Mouse (Mus musculus): Measurements from ENCODE around the gene Pnmal2. TPM values are rescaled to one million over a fixed set of nuclear protein-coding genes. Genes with fewer than 3 reads are reported as not detected.
"Not testable (repeated sequence)": the region's sequence is repeated elsewhere in the genome, so short reads cannot be mapped to it uniquely, and the experiment has no call there.

Gene Pnmal2
- polyA plus RNA-seq, 1 experiment from 2014 or later, result 0.06 TPM

GRCm38 (mm10) chr7:16949908-16950841 lies 5.7 kb downstream of the Pnmal2 start:
- no peak overlapping the region for H3K27ac ChIP-seq (ENCODE audit: low read depth)
- H3K36me3 ChIP-seq (replicated peaks; ENCODE audit: insufficient read depth, low read length), result no peaks in the 10 kb centered on the region
- DNase-seq (peak; percentile 80), ATAC-seq (peak; percentile 62; the same call in 1 of the 2 replicates)
- no peak for TF ChIP-seq EP300 (IDR thresholded peaks at IDR 0.05; ENCODE audit: low read depth)
- TF ChIP-seq CTCF (IDR thresholded peaks at IDR 0.05; ENCODE audit: low read depth), result peak; percentile 93
- peaks cover 49% of the 10 kb centered on the region for H3K27me3 ChIP-seq (ENCODE audit: insufficient read depth, low read length)
- H3K4me2 ChIP-seq (ENCODE audit: low read depth, low read length), result peak overlapping the region; percentile 61
- H3K4me1 ChIP-seq (ENCODE audit: insufficient read depth), result peaks cover 11% of the 10 kb centered on the region
- H3K9ac ChIP-seq (replicated peaks), result no peak overlapping the region
- WGBS (ENCODE audit: insufficient replicate concordance), result 11% methylated on average over 29 of the region's 29 CpGs
- peak overlapping the region; percentile 15; the same call in 1 of the 2 replicates for H3K4me3 ChIP-seq (ENCODE audit: low read depth, low read length)
- H3K9me3 ChIP-seq (ENCODE audit: low read length), result no peaks in the 10 kb centered on the region

GRCm38 (mm10) chr7:16950861-16951635 lies 6.6 kb downstream of the Pnmal2 start:
- Histone ChIP-seq H3K4me1 (ENCODE audit: insufficient read depth) (peaks cover 11% of the 10 kb centered on the region), H3K4me3 (ENCODE audit: low read depth, low read length) (no peak overlapping the region), H3K27ac (ENCODE audit: low read depth) (no peak overlapping the region), H3K4me2 (ENCODE audit: low read depth, low read length) (no peak overlapping the region), H3K9me3 (ENCODE audit: low read length) (no peaks in the 10 kb centered on the region), H3K36me3 (replicated peaks; ENCODE audit: insufficient read depth, low read length) (no peaks in the 10 kb centered on the region), H3K27me3 (ENCODE audit: insufficient read depth, low read length) (peaks cover 40% of the 10 kb centered on the region), H3K9ac (replicated peaks) (no peak overlapping the region)
- WGBS (ENCODE audit: insufficient replicate concordance), result 23% methylated on average over 18 of the region's 18 CpGs
- ATAC-seq (peak; percentile 81), DNase-seq (peak; percentile 82)
- TF ChIP-seq CTCF (IDR thresholded peaks at IDR 0.05; ENCODE audit: low read depth) (peak; percentile 85), EP300 (IDR thresholded peaks at IDR 0.05; ENCODE audit: low read depth) (no peak)

- H3K4me3 ChIP-seq (ENCODE audit: low read depth, low read length); H3K27ac ChIP-seq (ENCODE audit: low read depth); ATAC-seq; H3K9me3 ChIP-seq (ENCODE audit: low read length); H3K36me3 ChIP-seq (replicated peaks; ENCODE audit: insufficient read depth, low read length); H3K9ac ChIP-seq (replicated peaks); H3K4me1 ChIP-seq (ENCODE audit: insufficient read depth); H3K4me2 ChIP-seq (ENCODE audit: low read depth, low read length); DNase-seq: not testable (repeated sequence)
- H3K27me3 ChIP-seq (ENCODE audit: insufficient read depth, low read length), result peaks cover 13% of the 10 kb centered on the region
- WGBS (ENCODE audit: insufficient replicate concordance), result 60% methylated on average over 2 of the region's 2 CpGs
Measured at GRCm38 (mm10) chr7:16953776-16954175, 9.3 kb downstream of the Pnmal2 start.

GRCm38 (mm10) chr7:16955712-16956111 lies 11.2 kb downstream of the Pnmal2 start:
- H3K9ac ChIP-seq (replicated peaks), result no peak overlapping the region
- no peak for ATAC-seq
- H3K27ac ChIP-seq (ENCODE audit: low read depth), result no peak overlapping the region
- H3K27me3 ChIP-seq (ENCODE audit: insufficient read depth, low read length), result no peaks in the 10 kb centered on the region
- no peak for DNase-seq
- 56% methylated on average over 4 of the region's 4 CpGs for WGBS (ENCODE audit: insufficient replicate concordance)
- H3K9me3 ChIP-seq (ENCODE audit: low read length), result no peaks in the 10 kb centered on the region
- H3K4me1 ChIP-seq (ENCODE audit: insufficient read depth), result no peaks in the 10 kb centered on the region; the same call in 1 of the 2 replicates
- no peak overlapping the region for H3K4me2 ChIP-seq (ENCODE audit: low read depth, low read length)
- TF ChIP-seq EP300 (IDR thresholded peaks at IDR 0.05; ENCODE audit: low read depth) (no peak), CTCF (IDR thresholded peaks at IDR 0.05; ENCODE audit: low read depth) (no peak)
- no peak overlapping the region for H3K4me3 ChIP-seq (ENCODE audit: low read depth, low read length)
- H3K36me3 ChIP-seq (replicated peaks; ENCODE audit: insufficient read depth, low read length), result no peaks in the 10 kb centered on the region

GRCm38 (mm10) chr7:16956410-16957265 lies 12.2 kb downstream of the Pnmal2 start:
- no peak overlapping the region for H3K4me2 ChIP-seq (ENCODE audit: low read depth, low read length)
- no peak for TF ChIP-seq CTCF (IDR thresholded peaks at IDR 0.05; ENCODE audit: low read depth)
- TF ChIP-seq EP300 (IDR thresholded peaks at IDR 0.05; ENCODE audit: low read depth), result no peak
- ATAC-seq (no peak), DNase-seq (no peak)
- H3K4me1 ChIP-seq (ENCODE audit: insufficient read depth), result no peaks in the 10 kb centered on the region
- H3K9me3 ChIP-seq (ENCODE audit: low read length), result no peaks in the 10 kb centered on the region
- H3K27me3 ChIP-seq (ENCODE audit: insufficient read depth, low read length), result no peaks in the 10 kb centered on the region
- WGBS (ENCODE audit: insufficient replicate concordance), result 72% methylated on average over 15 of the region's 15 CpGs
- no peaks in the 10 kb centered on the region for H3K36me3 ChIP-seq (replicated peaks; ENCODE audit: insufficient read depth, low read length)
- no peak overlapping the region for H3K4me3 ChIP-seq (ENCODE audit: low read depth, low read length)
- no peak overlapping the region for H3K27ac ChIP-seq (ENCODE audit: low read depth)
- no peak overlapping the region for H3K9ac ChIP-seq (replicated peaks)
